Mouse (Mus musculus) lung, postnatal 10 days (tissue): Measurements from ENCODE around the gene Gm47289.

Experiments
- DNase-seq: peaks from one replicate; pipeline ENCODE4 v3.0.0; 2021

The Gm47289 gene

GRCm38 (mm10) chr9:119160689-119161088 lies 1.7 kb downstream of the Gm47289 start:
- no peak for DNase-seq

- no peak for DNase-seq
Measured at GRCm38 (mm10) chr9:119164743-119165142, 5.8 kb downstream of the Gm47289 start.

- DNase-seq: no peak
Measured at GRCm38 (mm10) chr9:119165548-119165947, 6.6 kb downstream of the Gm47289 start.

- no peak for DNase-seq
Measured at GRCm38 (mm10) chr9:119167608-119168007, 8.6 kb downstream of the Gm47289 start.

- DNase-seq: no peak
Measured at GRCm38 (mm10) chr9:119179292-119179691, 20.3 kb downstream of the Gm47289 start.

- DNase-seq: peak; percentile 89
Measured at GRCm38 (mm10) chr9:119181241-119181728, 22.3 kb downstream of the Gm47289 start.

GRCm38 (mm10) chr9:119192202-119192990 lies 33.4 kb downstream of the Gm47289 start:
- peak; percentile 52 for DNase-seq

- no peak for DNase-seq
Measured at GRCm38 (mm10) chr9:119199151-119199861, 40.3 kb downstream of the Gm47289 start.

GRCm38 (mm10) chr9:119201653-119202052 lies 42.7 kb downstream of the Gm47289 start:
- no peak for DNase-seq

GRCm38 (mm10) chr9:119203617-119204016 lies 44.7 kb downstream of the Gm47289 start:
- no peak for DNase-seq

- DNase-seq: no peak
Measured at GRCm38 (mm10) chr9:119205756-119206155, 46.8 kb downstream of the Gm47289 start.

GRCm38 (mm10) chr9:119206666-119207065 lies 47.7 kb downstream of the Gm47289 start:
- DNase-seq: no peak

GRCm38 (mm10) chr9:119207113-119207512 lies 48.2 kb downstream of the Gm47289 start:
- no peak for DNase-seq

GRCm38 (mm10) chr9:119208998-119209397 lies 50.0 kb downstream of the Gm47289 start, which contains the start of gene Slc22a13:
Slc22a13 (minus strand) TSS chr9:119209098.
- no peak for DNase-seq
